Mouse (Mus musculus): Measurements from ENCODE around the gene Cpsf3.

DNA sequence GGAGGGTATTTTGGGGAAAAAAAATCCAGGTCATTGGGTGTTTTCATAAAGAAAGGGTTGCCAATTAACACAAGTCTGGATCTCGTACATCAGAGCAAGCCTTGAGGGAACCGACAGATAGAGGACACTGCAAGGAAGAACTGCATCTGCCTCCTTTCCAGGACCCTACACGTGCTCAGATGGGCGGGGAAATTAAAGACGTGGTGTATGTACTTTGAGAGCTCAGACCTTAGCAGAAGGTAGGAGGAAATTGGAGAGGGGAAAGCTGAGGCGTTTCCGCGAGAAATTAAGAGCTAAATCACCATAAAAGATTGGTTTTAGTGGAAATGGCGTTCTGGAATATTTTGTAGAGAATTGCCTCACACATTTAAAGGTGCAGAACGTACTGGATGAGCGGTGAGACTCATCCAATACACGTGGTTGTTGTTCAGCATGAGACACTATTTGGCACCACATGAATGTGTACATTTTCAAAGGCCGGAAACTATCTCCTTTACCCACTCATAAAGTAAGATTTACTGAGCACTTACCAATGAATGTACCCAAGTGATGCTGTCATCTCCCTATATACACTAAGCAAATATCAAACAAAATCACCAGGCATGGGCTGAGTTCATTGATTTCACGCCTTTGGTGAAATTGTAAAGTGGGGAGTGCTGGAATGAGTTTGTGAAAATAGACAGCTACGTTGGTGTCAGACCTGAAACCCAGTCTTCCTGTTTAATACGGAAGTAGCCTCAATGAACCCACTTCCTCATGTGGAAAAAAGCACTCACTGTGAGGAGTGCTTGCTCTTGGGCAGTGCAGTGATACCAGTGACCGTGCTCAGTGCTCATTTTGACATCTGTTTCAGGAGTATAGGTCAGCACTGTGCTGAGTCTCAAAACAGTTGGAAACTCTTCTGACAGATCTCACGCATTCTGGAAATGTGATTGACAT, 1.8 kb downstream of the Cpsf3 start:
- no peak for TF ChIP-seq GATA1 (IDR thresholded peaks at IDR 0.05; ENCODE audit: borderline replicate concordance, low read length)
- TF ChIP-seq FLI1 (IDR thresholded peaks at IDR 0.05; ENCODE audit: low read length), result no peak

All from megakaryocyte, embryonic 14.5 days (primary cell).